Mouse (Mus musculus) forebrain, embryonic 14.5 days (tissue): ENCODE measurements around the gene Ormdl2. TPM values are rescaled to one million over a fixed set of nuclear protein-coding genes. Genes with fewer than 3 reads are reported as not detected.

ENCODE experiments used
- ATAC-seq: fragments of 200-750 bp; cut with Nextera tagmentation; 2 replicates; pipeline ENCODE4 v1.8.0; 2017; ENCODE audit warnings: mild to moderate bottlenecking, moderate library complexity
- DNase-seq: peaks from one replicate; pipeline ENCODE4 v3.0.0-alpha.2; 2015; ENCODE audit warnings: low spot score
- H3K27ac ChIP-seq: fragments of 300-500 bp; sonication (generic); 2 replicates; pipeline ENCODE4 v1.5.1; 2014; ENCODE audit warnings: low read depth, mild to moderate bottlenecking, control low read depth, low read length, moderate library complexity
- H3K27me3 ChIP-seq: fragments of 300-500 bp; sonication (generic); replicated peaks from 2 replicates; pipeline ENCODE4 v1.6.1; 2014; ENCODE audit warnings: low read length, control low read depth, mixed read lengths; ENCODE audit not compliant: control insufficient read depth, insufficient read depth
- H3K36me3 ChIP-seq: fragments of 300-500 bp; sonication (generic); 2 replicates; pipeline ENCODE4 v1.6.1; 2014; ENCODE audit warnings: low read length, control low read depth; ENCODE audit not compliant: control insufficient read depth, insufficient read depth
- H3K4me1 ChIP-seq: fragments of 300-500 bp; sonication (generic); 2 replicates; pipeline ENCODE4 v1.6.1; 2014; ENCODE audit warnings: antibody characterized with exemption, low read length, control low read depth; ENCODE audit not compliant: control insufficient read depth, insufficient read depth
- H3K4me2 ChIP-seq: fragments of 300-500 bp; sonication (generic); 2 replicates; pipeline ENCODE4 v1.6.1; 2014; ENCODE audit warnings: mild to moderate bottlenecking, control low read depth, low read length
- H3K4me3 ChIP-seq: fragments of 300-500 bp; sonication (generic); 2 replicates; pipeline ENCODE4 v1.5.1; 2014; ENCODE audit warnings: low read depth, low read length, control low read depth
- H3K9ac ChIP-seq: fragments of 300-500 bp; sonication (generic); 2 replicates; pipeline ENCODE4 v1.6.1; 2014; ENCODE audit warnings: mild to moderate bottlenecking, low read length, control low read depth, moderate library complexity
- H3K9me3 ChIP-seq: fragments of 300-500 bp; sonication (generic); replicated peaks from 2 replicates; pipeline ENCODE4 v1.6.1; 2016; ENCODE audit warnings: low read length, control low read depth, mixed read lengths; ENCODE audit not compliant: control insufficient read depth
- WGBS: fragments of 180-500 bp; shearing (Covaris S2); extraction: QIAGEN DNeasy Blood & Tissue Kit; methylation state at CpG from one replicate; pipeline ENCODE4 v1.1.7; 2014; 5-methylcytosine and 5-hydroxymethylcytosine counted together
- polyA plus RNA-seq: library from polyadenylated mRNA; unstranded; fragments of >200 nt; fragmentation: Nextera tagmentation; extraction: Ambion mirVana; gene quantifications from 2 replicates; pipeline ENCODE4 v1.2.1, GENCODE M21; 2014

Ormdl2 gene
- polyA plus RNA-seq, 1 experiment from 2014 or later: 44.3 TPM

GRCm38 (mm10) chr10:128807018-128807417 lies 14.4 kb downstream of the Ormdl2 start:
- H3K4me1 ChIP-seq: peaks cover 46% of the 10 kb centered on the region
- H3K9me3 ChIP-seq: no peaks in the 10 kb centered on the region
- 93% methylated on average over 8 of the region's 8 CpGs for WGBS
- H3K36me3 ChIP-seq: peaks cover 18% of the 10 kb centered on the region; the same call in 1 of the 2 replicates
- peak overlapping the region; percentile 81 for H3K4me3 ChIP-seq
- DNase-seq (no peak), ATAC-seq (no peak)
- H3K9ac ChIP-seq: peak overlapping the region; percentile 80
- H3K27ac ChIP-seq: no peak overlapping the region
- peak overlapping the region; percentile 82 for H3K4me2 ChIP-seq
- H3K27me3 ChIP-seq: no peaks in the 10 kb centered on the region

- Histone ChIP-seq H3K27ac (peak overlapping the region; percentile 97), H3K27me3 (no peaks in the 10 kb centered on the region), H3K4me1 (peaks cover 46% of the 10 kb centered on the region), H3K36me3 (peaks cover 18% of the 10 kb centered on the region), H3K4me2 (peak overlapping the region; percentile 82), H3K9me3 (no peaks in the 10 kb centered on the region), H3K9ac (peak overlapping the region; percentile 80), H3K4me3 (peak overlapping the region; percentile 81)
- 63% methylated on average over 6 of the region's 6 CpGs for WGBS
- no peak for DNase-seq
- no peak for ATAC-seq
Measured at GRCm38 (mm10) chr10:128806086-128806485, 15.4 kb downstream of the Ormdl2 start.

GRCm38 (mm10) chr10:128805092-128806000 lies 16.1 kb downstream of the Ormdl2 start:
- peaks cover 20% of the 10 kb centered on the region for H3K36me3 ChIP-seq
- DNase-seq (peak; percentile 99), ATAC-seq (peak; percentile 93)
- 1% methylated on average over 60 of the region's 70 CpGs for WGBS
- no peaks in the 10 kb centered on the region for H3K27me3 ChIP-seq
- H3K9ac ChIP-seq: peak overlapping the region; percentile 80
- peaks cover 46% of the 10 kb centered on the region for H3K4me1 ChIP-seq
- peak overlapping the region; percentile 82 for H3K4me2 ChIP-seq
- no peaks in the 10 kb centered on the region for H3K9me3 ChIP-seq
- peak overlapping the region; percentile 97 for H3K27ac ChIP-seq
- H3K4me3 ChIP-seq: peak overlapping the region; percentile 81

GRCm38 (mm10) chr10:128804271-128805091 lies 17.0 kb downstream of the Ormdl2 start, which contains the start of gene Tmem198b:
Gene Tmem198b, minus strand, starts transcription at chr10:128804370.
- WGBS: under 1% methylated on average over 28 of the region's 28 CpGs
- peak; percentile 91 for DNase-seq
- H3K4me2 ChIP-seq: peak within 1 kb of the TSS; percentile 82
- H3K27me3 ChIP-seq: no peaks in the 10 kb centered on the region
- H3K9ac ChIP-seq: peak within 1 kb of the TSS; percentile 80
- peak within 1 kb of the TSS; percentile 97 for H3K27ac ChIP-seq
- no peaks in the 10 kb centered on the region for H3K9me3 ChIP-seq
- H3K36me3 ChIP-seq: peaks cover 25% of the 10 kb centered on the region
- peaks cover 43% of the 10 kb centered on the region for H3K4me1 ChIP-seq
- peak within 1 kb of the TSS; percentile 81 for H3K4me3 ChIP-seq
- peak; percentile 69 for ATAC-seq

GRCm38 (mm10) chr10:128803771-128804270 lies 17.6 kb downstream of the Ormdl2 start, which contains the start of gene Dnajc14:
Gene Dnajc14, plus strand, starts transcription at chr10:128804062.
- Histone ChIP-seq H3K36me3 (peaks cover 23% of the 10 kb centered on the region), H3K27me3 (no peaks in the 10 kb centered on the region), H3K9ac (peak within 1 kb of the TSS; percentile 80), H3K27ac (peak within 1 kb of the TSS; percentile 97), H3K9me3 (no peaks in the 10 kb centered on the region), H3K4me1 (peaks cover 37% of the 10 kb centered on the region), H3K4me2 (peak within 1 kb of the TSS; percentile 82), H3K4me3 (peak within 1 kb of the TSS; percentile 81)
- WGBS: under 1% methylated on average over 14 of the region's 14 CpGs
- DNase-seq: peak; percentile 77
- peak; percentile 20 for ATAC-seq

GRCm38 (mm10) chr10:128803361-128803760 lies 18.1 kb downstream of the Ormdl2 start:
- DNase-seq (no peak), ATAC-seq (no peak)
- peak overlapping the region; percentile 81 for H3K4me3 ChIP-seq
- H3K27me3 ChIP-seq: no peaks in the 10 kb centered on the region
- no peaks in the 10 kb centered on the region for H3K9me3 ChIP-seq
- H3K4me2 ChIP-seq: peak overlapping the region; percentile 82
- 0 out of 2 replicates have a peak overlapping the region, but pooled peaks have one; percentile 97 for H3K27ac ChIP-seq
- H3K9ac ChIP-seq: peak overlapping the region; percentile 80
- peaks cover 19% of the 10 kb centered on the region for H3K36me3 ChIP-seq
- 11% methylated on average over 6 of the region's 6 CpGs for WGBS
- H3K4me1 ChIP-seq: peaks cover 33% of the 10 kb centered on the region

GRCm38 (mm10) chr10:128802956-128803355 lies 18.5 kb downstream of the Ormdl2 start:
- Histone ChIP-seq H3K9me3 (no peaks in the 10 kb centered on the region), H3K4me1 (peaks cover 30% of the 10 kb centered on the region), H3K27me3 (no peaks in the 10 kb centered on the region), H3K9ac (peak overlapping the region; percentile 80; the same call in 1 of the 2 replicates), H3K36me3 (peaks cover 16% of the 10 kb centered on the region), H3K4me3 (no peak overlapping the region), H3K27ac (no peak overlapping the region), H3K4me2 (peak overlapping the region; percentile 82)
- ATAC-seq: no peak
- DNase-seq: no peak
- WGBS: 75% methylated on average over 4 of the region's 4 CpGs

- ATAC-seq: no peak
- H3K9ac ChIP-seq: no peak overlapping the region
- no peak overlapping the region for H3K4me3 ChIP-seq
Measured at GRCm38 (mm10) chr10:128801981-128802495, 19.4 kb downstream of the Ormdl2 start.

More at GRCm38 (mm10) chr10:128801981-128802495, 19.4 kb downstream of the Ormdl2 start:
- Histone ChIP-seq H3K36me3 (peaks cover 10% of the 10 kb centered on the region; the same call in 1 of the 2 replicates), H3K27ac (no peak overlapping the region), H3K9me3 (no peaks in the 10 kb centered on the region), H3K4me1 (peaks cover 20% of the 10 kb centered on the region), H3K27me3 (no peaks in the 10 kb centered on the region), H3K4me2 (no peak overlapping the region)
- 90% methylated on average over 16 of the region's 16 CpGs for WGBS
- no peak for DNase-seq
